Mouse (Mus musculus) megakaryocyte, embryonic 14.5 days (primary cell): ENCODE results near the gene Rbfox2. TPM values are rescaled to one million over a fixed set of nuclear protein-coding genes. Genes with fewer than 3 reads are reported as not detected.

Source experiments
- H3K27me3 ChIP-seq: replicated peaks from 2 replicates; pipeline ENCODE3; 2012; ENCODE audit warnings: inconsistent platforms
- H3K36me3 ChIP-seq: replicated peaks from 2 replicates; pipeline ENCODE3; 2012; ENCODE audit warnings: low read length, inconsistent platforms, mixed read lengths
- H3K4me1 ChIP-seq: 2 replicates; pipeline ENCODE4 v1.6.1; 2012; ENCODE audit warnings: inconsistent platforms
- H3K4me3 ChIP-seq: replicated peaks from 2 replicates; pipeline ENCODE3; 2012; ENCODE audit warnings: moderate library complexity, mild to moderate bottlenecking, inconsistent platforms
- H3K9me3 ChIP-seq: 2 replicates; pipeline ENCODE4 v1.6.1; 2012; ENCODE audit warnings: inconsistent platforms
- FLI1 ChIP-seq: IDR thresholded peaks from 2 replicates; pipeline ENCODE4 v1.6.1; 2012; ENCODE audit warnings: low read length, inconsistent platforms, mixed read lengths
- GATA1 ChIP-seq: IDR thresholded peaks from 3 replicates; pipeline ENCODE4 v1.6.1; 2012; ENCODE audit warnings: mixed read lengths, low read length, inconsistent platforms, borderline replicate concordance
- polyA plus RNA-seq: library from polyadenylated mRNA; stranded (reverse); fragments of >175 nt; gene quantifications from 2 replicates; pipeline ENCODE4 v1.2.3, GENCODE M21; 2012; ENCODE audit warnings: low replicate concordance; ENCODE audit not compliant: insufficient read depth

Gene Rbfox2
- polyA plus RNA-seq, 1 experiment: 0.76 TPM

DNA sequence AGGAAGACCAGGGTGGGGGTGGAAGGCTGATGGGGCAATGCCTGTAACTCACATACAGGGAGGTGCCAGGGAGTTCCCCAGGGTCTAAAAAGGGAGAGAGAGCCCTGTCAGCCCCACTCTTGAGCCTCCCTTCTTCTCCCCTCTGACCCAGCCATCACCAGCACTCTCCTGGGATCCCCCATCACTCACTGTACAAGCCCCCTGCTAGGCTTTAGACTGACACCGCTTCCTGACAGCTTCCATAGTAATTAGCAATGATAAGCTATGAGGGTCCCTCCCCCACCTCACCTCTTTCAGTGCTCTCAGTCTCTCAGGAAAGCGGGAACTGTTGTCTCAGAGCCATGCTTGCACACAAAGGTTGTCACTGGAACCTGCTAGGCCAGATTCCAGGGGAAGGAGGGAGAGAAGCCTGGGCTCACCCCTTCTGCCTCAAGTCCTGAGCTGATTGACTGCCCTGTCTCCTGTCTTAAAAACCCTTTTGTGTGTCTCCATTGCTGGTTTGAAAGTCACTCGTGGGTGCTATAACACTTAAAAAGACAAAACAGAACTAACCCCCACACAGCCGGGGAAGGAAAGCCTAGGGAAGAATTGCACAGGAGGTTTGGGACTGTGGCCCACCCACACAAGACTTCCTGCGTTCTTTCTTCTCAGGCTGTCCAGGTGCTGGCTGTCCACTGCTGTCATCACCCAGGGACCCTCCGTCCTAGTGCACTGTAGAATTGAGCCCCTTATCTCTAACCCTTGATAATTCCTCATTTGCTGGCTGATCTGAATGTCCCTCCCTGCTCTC lies 250.6 kb downstream of the Rbfox2 start:
- TF ChIP-seq FLI1: no peak
- TF ChIP-seq GATA1: no peak
- Histone ChIP-seq H3K36me3 (no peaks in the 10 kb centered on the region), H3K4me3 (no peak overlapping the region), H3K9me3 (peaks cover 3% of the 10 kb centered on the region; the same call in 1 of the 2 replicates), H3K4me1 (no peaks in the 10 kb centered on the region), H3K27me3 (peaks cover 30% of the 10 kb centered on the region)

DNA sequence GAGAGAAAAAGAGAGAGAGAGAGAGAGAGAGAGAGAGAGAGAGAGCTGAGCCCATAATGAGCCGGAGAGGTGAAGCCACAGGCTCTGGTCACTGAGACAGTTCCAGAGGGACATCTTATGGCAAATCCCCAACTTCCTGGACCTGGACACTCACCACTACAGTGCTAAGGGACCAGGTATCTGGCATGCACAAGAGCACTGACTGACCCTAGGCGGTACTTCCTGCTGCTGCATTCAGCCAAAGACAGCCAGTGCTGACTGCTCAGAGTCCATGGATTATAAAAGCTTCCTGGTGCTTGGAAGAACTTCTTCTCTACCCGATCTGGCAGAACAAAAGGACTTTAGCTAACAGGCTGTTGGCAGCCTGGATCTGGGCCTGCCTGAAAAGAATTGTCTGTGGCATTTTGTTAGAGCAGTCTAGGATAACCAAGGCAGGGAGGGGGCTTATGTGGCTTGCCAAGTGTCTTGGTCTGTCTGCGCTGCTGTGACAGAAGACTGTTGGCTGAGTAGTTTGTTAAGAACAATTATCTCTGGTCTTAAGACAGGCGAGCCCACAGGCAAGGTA lies 252.1 kb downstream of the Rbfox2 start:
- Histone ChIP-seq H3K27me3 (peaks cover 36% of the 10 kb centered on the region), H3K4me1 (no peaks in the 10 kb centered on the region), H3K36me3 (no peaks in the 10 kb centered on the region), H3K4me3 (no peak overlapping the region), H3K9me3 (no peaks in the 10 kb centered on the region)
- no peak for TF ChIP-seq GATA1
- no peak for TF ChIP-seq FLI1

DNA sequence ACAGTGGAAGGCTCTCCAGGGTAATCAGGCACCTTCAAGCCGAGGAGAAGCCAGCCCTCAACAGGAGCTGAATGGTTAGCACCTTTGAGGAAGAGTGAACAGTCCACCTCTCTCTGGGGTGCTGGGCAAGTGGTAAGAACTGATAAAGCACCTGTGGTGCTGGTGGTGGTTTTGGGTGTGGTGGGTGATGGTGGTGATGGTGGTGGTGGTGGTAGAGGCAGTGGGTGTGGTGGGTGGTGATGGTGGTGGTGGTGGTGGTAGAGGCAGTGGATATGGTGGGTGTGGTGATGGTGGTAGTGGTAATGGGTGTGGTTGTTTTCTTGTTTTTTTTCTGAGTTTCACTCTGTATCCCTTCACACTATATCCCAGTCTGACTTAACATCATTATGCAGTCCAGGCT lies 253.8 kb downstream of the Rbfox2 start:
- Histone ChIP-seq H3K36me3 (no peaks in the 10 kb centered on the region), H3K9me3 (no peaks in the 10 kb centered on the region), H3K27me3 (peaks cover 50% of the 10 kb centered on the region), H3K4me1 (no peaks in the 10 kb centered on the region), H3K4me3 (no peak overlapping the region)
- TF ChIP-seq GATA1 (no peak), FLI1 (no peak)

DNA sequence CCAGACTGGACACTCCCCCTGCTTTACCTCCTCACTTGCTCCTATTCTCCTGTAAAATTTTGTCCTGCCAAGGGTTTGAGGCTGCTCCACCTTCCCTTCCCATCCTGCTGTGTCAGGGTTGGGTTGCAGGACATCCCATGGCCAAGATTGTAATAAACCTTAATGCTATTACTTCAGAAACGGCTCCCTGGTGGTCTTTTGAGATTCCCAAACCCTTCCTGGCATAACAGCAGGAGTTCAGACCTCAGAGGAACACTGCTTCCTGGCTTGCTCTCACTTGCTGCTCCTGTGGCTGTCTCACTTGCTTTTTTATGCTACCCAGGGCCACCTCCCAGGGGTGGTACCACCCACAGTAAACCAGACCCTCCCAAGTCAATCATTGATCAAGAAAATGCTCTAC lies 254.6 kb downstream of the Rbfox2 start:
- peaks cover 48% of the 10 kb centered on the region for H3K27me3 ChIP-seq

DNA sequence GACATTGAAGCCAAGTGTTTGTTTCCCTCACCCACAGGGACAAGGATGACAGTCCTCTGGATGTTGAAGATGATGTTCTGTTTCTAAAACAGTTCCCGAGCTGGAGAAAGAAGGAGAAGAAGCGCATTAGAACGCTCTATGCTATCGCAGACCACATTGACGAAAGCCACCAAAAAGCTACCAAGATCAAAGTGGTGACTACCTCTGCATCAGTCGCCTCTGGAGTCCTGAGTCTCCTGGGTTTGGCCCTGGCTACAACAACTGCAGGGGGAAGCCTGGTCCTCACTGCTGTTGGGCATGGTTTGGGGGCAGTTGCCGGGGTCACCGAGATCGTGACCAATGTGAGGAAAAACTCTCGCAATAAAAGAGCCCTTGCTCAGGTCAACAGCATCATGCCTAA lies 256.2 kb downstream of the Rbfox2 start, which contains the start of gene Mb:
Mb (minus strand) TSS at position 101 of the 400 bp plus-strand sequence.
- Histone ChIP-seq H3K9me3 (peaks cover 5% of the 10 kb centered on the region; the same call in 1 of the 2 replicates), H3K4me3 (no peak within 1 kb of the TSS), H3K4me1 (no peaks in the 10 kb centered on the region), H3K27me3 (peaks cover 54% of the 10 kb centered on the region), H3K36me3 (no peaks in the 10 kb centered on the region)
- no peak for TF ChIP-seq GATA1
- no peak for TF ChIP-seq FLI1

More for the DNA sequence above, 254.6 kb downstream of the Rbfox2 start:
- H3K36me3 ChIP-seq: no peaks in the 10 kb centered on the region
- no peak overlapping the region for H3K4me3 ChIP-seq
- no peaks in the 10 kb centered on the region for H3K4me1 ChIP-seq
- no peak for TF ChIP-seq GATA1
- TF ChIP-seq FLI1: no peak
- 0 out of 2 replicates have a peak, but pooled peaks cover 2% of the 10 kb centered on the region for H3K9me3 ChIP-seq

DNA sequence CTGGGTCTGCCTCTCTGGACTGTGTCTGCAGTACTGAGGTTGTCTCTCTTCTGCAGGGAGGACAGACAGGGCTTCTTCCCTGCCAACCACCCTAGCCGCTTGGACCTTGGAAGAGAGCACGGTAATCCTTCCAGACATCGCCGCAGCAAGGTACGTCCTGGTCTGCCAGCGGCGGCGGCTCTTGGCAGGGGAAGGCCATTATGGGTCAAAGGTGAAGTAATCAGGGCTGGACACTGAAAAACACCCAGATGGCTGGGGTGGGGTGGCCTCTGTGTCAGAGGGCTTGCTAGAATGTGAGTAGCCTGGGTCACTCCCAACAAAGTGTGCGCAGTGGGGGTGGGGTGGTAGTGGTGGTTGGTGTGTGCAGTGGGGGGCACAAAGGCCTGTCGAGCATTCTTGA lies 261.2 kb downstream of the Rbfox2 start:
- Histone ChIP-seq H3K4me1 (0 out of 2 replicates have a peak, but pooled peaks cover 2% of the 10 kb centered on the region), H3K27me3 (peaks cover 56% of the 10 kb centered on the region), H3K4me3 (no peak overlapping the region), H3K9me3 (peaks cover 9% of the 10 kb centered on the region), H3K36me3 (no peaks in the 10 kb centered on the region)
- TF ChIP-seq FLI1: no peak
- no peak for TF ChIP-seq GATA1

DNA sequence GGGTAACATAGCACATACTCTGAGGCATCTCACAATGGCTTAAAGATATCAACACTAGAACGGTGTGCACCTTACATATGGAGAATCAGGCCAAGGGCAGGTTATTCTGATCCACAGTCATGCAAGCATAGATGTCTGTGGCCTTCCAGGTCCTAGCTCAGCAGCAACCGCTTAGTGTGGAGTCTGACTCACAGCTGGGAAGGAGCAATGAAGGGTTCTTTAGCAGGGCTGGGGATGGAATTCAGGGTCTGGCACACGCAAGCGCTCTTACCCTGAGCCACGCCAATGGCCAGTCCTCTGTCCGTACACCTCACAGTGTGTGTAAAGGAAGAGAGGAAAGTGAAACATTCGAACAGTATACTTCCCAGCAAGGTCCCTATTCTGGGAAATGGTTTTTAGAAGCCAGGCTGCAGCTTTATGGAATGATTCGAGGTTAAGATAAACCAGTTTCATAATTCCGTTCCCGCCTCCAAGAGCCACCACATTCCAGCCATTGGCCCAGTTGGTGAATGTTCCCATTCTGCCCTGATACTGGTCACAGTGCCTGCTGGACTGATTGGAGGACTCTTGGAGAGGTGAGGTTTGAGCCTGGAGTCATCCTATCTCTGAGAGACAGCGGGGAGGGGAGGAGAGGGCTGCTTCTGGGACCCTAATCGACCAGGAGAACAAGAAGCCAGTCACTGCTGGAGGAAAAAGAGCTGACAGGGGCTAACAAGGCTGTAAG lies 262.0 kb downstream of the Rbfox2 start, which contains the start of gene Apol6:
Apol6 (plus strand) TSS at position 133 of the 724 bp plus-strand sequence.
- no peak for TF ChIP-seq FLI1
- no peak for TF ChIP-seq GATA1
- H3K36me3 ChIP-seq: no peaks in the 10 kb centered on the region
- peaks cover 10% of the 10 kb centered on the region for H3K9me3 ChIP-seq
- H3K4me3 ChIP-seq: no peak within 1 kb of the TSS
- H3K4me1 ChIP-seq: peaks cover 6% of the 10 kb centered on the region; the same call in 1 of the 2 replicates
- H3K27me3 ChIP-seq: peaks cover 63% of the 10 kb centered on the region

DNA sequence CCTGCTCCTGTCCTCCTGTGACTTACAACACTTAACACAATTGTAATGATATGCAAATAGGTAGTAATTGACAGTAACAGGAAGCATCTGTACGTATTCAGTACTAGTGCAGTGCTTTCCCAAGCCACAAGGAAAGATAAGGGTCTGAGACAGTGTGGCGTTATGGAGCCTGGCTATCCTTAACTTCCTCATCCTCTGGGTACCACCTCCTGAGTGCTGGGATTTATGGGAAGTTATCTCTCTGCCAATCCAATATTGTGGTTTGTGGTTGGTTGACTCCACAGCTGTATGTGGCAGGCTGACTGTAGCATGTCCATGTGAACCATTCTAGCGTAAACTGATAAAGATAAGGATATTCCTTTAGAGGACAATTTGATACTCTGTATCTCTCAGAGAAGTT lies 266.0 kb downstream of the Rbfox2 start:
- TF ChIP-seq GATA1 (no peak), FLI1 (no peak)
- Histone ChIP-seq H3K36me3 (no peaks in the 10 kb centered on the region), H3K9me3 (peaks cover 5% of the 10 kb centered on the region; the same call in 1 of the 2 replicates), H3K4me3 (no peak overlapping the region), H3K4me1 (peaks cover 6% of the 10 kb centered on the region; the same call in 1 of the 2 replicates), H3K27me3 (peaks cover 74% of the 10 kb centered on the region)

DNA sequence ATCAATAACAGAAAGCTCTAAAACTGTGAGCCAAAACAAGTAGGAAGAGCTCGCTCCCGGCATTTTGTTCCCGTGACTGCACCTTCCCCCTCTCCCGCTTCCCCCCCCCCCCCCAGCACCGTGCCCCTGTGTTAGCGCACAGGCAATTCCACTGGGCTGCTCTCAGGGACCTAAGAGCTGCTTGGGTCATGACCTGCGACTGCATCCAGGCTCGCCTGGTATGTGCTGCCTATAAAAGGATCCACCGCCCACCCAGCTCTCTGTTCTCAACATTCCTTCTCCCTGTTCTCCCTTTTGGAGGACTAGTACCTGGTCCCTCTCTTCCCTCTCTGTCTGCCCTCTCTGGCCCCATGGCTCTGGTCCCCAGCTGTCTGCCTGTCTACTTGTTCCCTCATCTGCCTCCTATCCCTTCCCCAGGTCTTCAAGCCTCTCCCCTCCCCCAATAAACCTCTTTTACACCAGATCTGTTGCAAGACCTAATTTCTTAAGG lies 267.5 kb downstream of the Rbfox2 start:
- no peaks in the 10 kb centered on the region for H3K36me3 ChIP-seq
- peaks cover 6% of the 10 kb centered on the region; the same call in 1 of the 2 replicates for H3K4me1 ChIP-seq
- peaks cover 72% of the 10 kb centered on the region for H3K27me3 ChIP-seq
- TF ChIP-seq FLI1: no peak
- TF ChIP-seq GATA1: no peak
- H3K9me3 ChIP-seq: peaks cover 5% of the 10 kb centered on the region; the same call in 1 of the 2 replicates
- H3K4me3 ChIP-seq: no peak overlapping the region
